Mouse (Mus musculus): Measurements from ENCODE around the gene Zfp605. TPM values are rescaled to one million over a fixed set of nuclear protein-coding genes. Genes with fewer than 3 reads are reported as not detected.
"Not testable (repeated sequence)": the region's sequence is repeated elsewhere in the genome, so short reads cannot be mapped to it uniquely, and the experiment has no call there.

The Zfp605 gene
- 2.9 and 3.2 TPM in 2 replicates for polyA plus RNA-seq (2015; fragmentation: Nextera tagmentation; extraction: Ambion mirVana)

DNA sequence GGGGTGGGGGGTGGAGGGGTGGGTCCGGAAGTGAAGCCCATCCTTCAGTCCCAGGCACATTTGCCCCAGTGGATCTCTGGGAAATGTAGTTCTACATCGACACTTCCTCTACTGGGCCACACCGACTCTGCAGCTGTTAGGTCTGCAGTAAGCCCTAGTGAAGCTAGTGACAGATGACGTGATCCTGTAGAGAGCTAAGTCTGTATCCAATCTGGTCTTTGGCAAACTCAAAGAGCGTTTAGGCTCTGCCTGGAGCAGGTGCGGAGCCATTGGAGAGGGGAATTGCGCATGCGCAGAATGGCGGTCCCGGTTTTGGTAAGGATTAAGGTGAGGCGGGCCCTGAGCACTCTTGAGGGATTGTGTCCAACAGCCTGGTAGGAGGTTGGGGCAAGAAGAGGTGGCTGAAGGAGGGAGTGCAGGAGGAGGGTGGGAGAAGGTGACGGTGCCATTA lies at the start of gene Zfp605:
Zfp605 (plus strand) TSS at position 102 of the 451 bp plus-strand sequence.
- peak within 1 kb of the TSS; percentile 88 for H3K27ac ChIP-seq
- peak within 1 kb of the TSS; percentile 88 for H3K4me2 ChIP-seq
- 0% methylated on average over 12 of the region's 12 CpGs for whole genome bisulfite sequencing
- H3K4me3 ChIP-seq, result peak within 1 kb of the TSS; percentile 70
- no peaks in the 10 kb centered on the region for H3K27me3 ChIP-seq
- H3K4me1 ChIP-seq (replicated peaks), result peaks cover 16% of the 10 kb centered on the region
- peak within 1 kb of the TSS; percentile 65 for H3K9ac ChIP-seq
- peak; percentile 42 for ATAC-seq (replicated peaks; ENCODE audit: insufficient number of reproducible peaks, insufficient read depth, low FRiP score, low read depth)
- no peaks in the 10 kb centered on the region for H3K9me3 ChIP-seq (replicated peaks)
- peaks cover 36% of the 10 kb centered on the region for H3K36me3 ChIP-seq

DNA sequence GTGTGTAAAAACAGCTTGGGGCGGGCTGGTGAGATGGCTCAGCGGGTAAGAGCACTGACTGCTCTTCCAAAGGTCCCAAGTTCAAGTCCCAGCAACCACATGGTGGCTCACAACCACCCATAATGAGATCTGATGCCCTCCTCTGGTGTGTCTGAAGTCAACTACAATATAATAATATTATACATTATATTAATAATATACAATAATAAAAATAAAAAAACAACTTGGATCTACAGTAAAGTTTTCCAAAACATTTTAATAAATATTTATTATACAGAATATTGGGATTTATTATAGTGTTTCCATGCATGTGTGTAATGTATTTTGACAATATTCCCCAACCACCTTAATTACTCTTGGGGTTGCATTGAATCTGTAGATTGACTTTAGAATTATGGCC lies 37.5 kb upstream of the Zfp605 start, which contains the start of gene Gm17655:
Gm17655 (minus strand) TSS at position 101 of the 400 bp plus-strand sequence.
- not testable (repeated sequence) for H3K9ac ChIP-seq; H3K27me3 ChIP-seq; H3K4me3 ChIP-seq; H3K36me3 ChIP-seq; H3K4me2 ChIP-seq; H3K4me1 ChIP-seq (replicated peaks); H3K27ac ChIP-seq; ATAC-seq (replicated peaks; ENCODE audit: insufficient number of reproducible peaks, insufficient read depth, low FRiP score, low read depth)
- H3K9me3 ChIP-seq (replicated peaks), result peaks cover 22% of the 10 kb centered on the region
- WGBS, result 88% methylated on average over 2 of the region's 2 CpGs

DNA sequence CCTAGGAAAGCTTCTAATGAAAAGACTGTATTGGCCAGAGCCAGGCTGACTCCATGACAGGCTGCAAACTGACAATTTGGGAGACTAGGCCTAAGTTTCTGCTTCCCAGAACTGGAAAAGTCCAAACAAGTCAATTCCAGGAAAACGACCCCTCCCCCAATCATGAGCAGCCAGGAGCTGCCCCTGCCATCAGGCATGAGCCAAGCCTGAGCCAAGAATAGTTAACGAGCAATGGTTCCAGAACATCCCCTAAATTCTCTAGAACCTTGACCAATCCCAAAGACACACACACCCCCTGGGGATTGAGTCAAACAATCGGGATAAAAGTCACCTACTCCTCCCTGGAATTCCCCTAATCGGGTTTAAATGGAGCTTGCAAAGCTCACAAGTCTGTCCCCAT lies 26.9 kb upstream of the Zfp605 start:
- Histone ChIP-seq H3K4me1 (replicated peaks) (no peaks in the 10 kb centered on the region), H3K9ac (no peak overlapping the region), H3K4me2 (no peak overlapping the region), H3K4me3 (no peak overlapping the region), H3K27ac (no peak overlapping the region), H3K36me3 (no peaks in the 10 kb centered on the region), H3K9me3 (replicated peaks) (peaks cover 19% of the 10 kb centered on the region), H3K27me3 (no peaks in the 10 kb centered on the region)
- 74% methylated on average over 4 of the region's 4 CpGs for WGBS
- no peak for ATAC-seq (replicated peaks; ENCODE audit: insufficient number of reproducible peaks, insufficient read depth, low FRiP score, low read depth)

DNA sequence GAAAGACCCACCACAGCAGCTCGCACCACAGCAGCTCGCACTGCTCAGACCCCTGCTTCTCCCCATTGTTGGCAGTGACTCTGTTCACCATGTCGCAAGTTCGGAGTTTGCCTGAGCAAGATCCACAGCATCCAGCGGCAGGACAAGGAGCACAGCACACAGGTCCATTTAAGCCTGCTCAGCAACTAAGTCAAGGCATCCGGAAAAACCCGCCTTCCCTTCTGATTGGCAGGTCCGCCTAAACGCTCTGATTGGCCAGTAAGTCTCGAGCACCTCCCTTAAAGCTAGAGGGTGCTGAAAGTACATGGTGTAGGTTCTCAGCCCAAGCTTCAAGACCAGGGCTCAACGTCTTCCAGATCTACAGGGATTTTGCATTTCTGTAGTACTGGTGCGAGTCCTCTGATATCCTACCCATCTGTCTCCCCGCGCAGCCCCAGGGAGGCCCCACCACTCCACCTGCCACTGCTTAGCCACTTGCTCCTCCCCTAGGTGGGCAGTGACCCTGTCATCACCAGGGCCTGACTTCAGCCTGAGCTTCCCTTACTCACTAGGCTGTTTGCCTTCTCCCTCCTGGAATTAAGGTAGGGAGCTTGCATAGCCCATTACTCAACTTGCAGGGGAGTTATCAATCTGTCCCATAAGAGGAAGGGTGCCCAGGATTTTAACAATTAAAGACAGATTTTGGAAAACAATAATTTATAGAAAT lies 23.6 kb upstream of the Zfp605 start:
- no peak for ATAC-seq (replicated peaks; ENCODE audit: insufficient number of reproducible peaks, insufficient read depth, low FRiP score, low read depth)
- no peaks in the 10 kb centered on the region for H3K9me3 ChIP-seq (replicated peaks)
- no peak overlapping the region for H3K4me2 ChIP-seq
- WGBS, result 32% methylated on average over 14 of the region's 14 CpGs
- H3K4me3 ChIP-seq, result no peak overlapping the region
- no peaks in the 10 kb centered on the region for H3K27me3 ChIP-seq
- no peaks in the 10 kb centered on the region for H3K4me1 ChIP-seq (replicated peaks)
- H3K36me3 ChIP-seq, result no peaks in the 10 kb centered on the region
- no peak overlapping the region for H3K27ac ChIP-seq
- H3K9ac ChIP-seq, result no peak overlapping the region

DNA sequence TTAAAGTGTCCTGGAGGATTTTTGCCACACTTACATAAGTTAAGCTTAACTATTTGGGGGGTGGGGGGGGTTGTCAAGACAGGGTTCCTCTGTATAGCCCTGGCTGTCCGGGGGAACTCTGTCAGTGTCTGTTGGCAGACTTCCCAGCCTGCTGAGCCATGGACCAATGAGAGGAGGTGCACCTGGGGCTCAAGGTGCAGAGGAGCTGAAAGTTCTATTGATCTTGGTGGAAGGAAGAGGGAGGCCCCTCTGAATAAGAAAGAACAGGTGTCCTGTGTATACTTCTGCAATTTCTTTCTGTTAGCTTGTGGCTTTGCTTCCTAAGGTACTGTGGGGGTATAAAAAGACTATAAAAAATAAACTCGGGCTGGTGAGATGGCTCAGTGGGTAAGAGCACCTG lies 18.3 kb upstream of the Zfp605 start:
- H3K4me2 ChIP-seq, result no peak overlapping the region
- H3K9me3 ChIP-seq (replicated peaks), result no peaks in the 10 kb centered on the region
- H3K36me3 ChIP-seq, result no peaks in the 10 kb centered on the region
- H3K9ac ChIP-seq, result no peak overlapping the region
- H3K4me1 ChIP-seq (replicated peaks), result peaks cover 9% of the 10 kb centered on the region; the same call in 1 of the 2 replicates
- ATAC-seq (replicated peaks; ENCODE audit: insufficient number of reproducible peaks, insufficient read depth, low FRiP score, low read depth), result no peak
- no peak overlapping the region for H3K27ac ChIP-seq
- 55% methylated on average over 2 of the region's 2 CpGs for WGBS
- no peaks in the 10 kb centered on the region for H3K27me3 ChIP-seq
- no peak overlapping the region for H3K4me3 ChIP-seq

DNA sequence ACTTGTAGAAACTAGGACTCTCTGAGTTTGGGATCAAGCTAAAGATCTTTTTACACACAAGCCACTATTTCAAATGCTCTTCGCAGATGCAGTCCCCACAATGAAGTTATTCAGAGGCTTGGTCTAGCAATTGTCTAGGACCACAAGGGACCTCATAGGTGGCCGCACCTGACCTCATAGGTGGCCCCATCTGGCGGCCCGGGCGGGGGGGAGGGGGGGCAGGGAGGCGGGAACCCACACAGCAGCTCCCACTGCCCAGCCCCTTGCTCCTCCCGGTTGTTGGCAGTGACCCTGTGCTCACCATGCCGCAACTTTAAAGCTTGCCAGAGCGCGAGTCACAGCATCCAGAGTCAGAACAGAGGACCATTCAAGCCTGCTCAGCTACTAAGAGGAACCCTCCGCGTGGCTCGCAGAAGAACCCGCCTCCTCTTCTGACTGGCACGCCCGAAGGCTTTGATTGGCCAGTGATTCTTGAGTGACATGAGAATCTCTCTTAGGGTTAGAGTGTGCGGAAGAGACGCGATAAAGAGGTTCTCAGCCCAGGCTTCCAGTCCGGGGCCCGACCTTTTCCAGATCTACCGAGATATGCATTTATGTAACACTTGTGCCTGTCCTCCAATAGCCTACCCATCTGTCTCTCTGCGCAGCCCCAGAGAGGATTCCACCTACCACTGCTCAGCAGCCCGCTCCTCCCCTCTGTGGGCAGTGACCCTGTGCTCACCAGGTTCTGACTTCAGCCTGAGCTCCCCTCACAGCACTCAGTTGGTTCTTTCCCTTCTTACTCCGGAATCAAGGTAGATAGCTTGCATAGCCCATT lies 15.7 kb upstream of the Zfp605 start, which contains the start of gene Gm35315:
Gm35315 (minus strand) TSS at position 391 of the 817 bp plus-strand sequence.
- no peaks in the 10 kb centered on the region for H3K9me3 ChIP-seq (replicated peaks)
- peaks cover 9% of the 10 kb centered on the region; the same call in 1 of the 2 replicates for H3K4me1 ChIP-seq (replicated peaks)
- H3K36me3 ChIP-seq, result no peaks in the 10 kb centered on the region
- peak within 1 kb of the TSS; percentile 88 for H3K4me2 ChIP-seq
- ATAC-seq (replicated peaks; ENCODE audit: insufficient number of reproducible peaks, insufficient read depth, low FRiP score, low read depth), result peak; percentile 88
- H3K27me3 ChIP-seq, result no peaks in the 10 kb centered on the region
- WGBS, result 1% methylated on average over 25 of the region's 25 CpGs
- peak within 1 kb of the TSS; percentile 56 for H3K4me3 ChIP-seq
- peak within 1 kb of the TSS; percentile 13; the same call in 1 of the 2 replicates for H3K27ac ChIP-seq
- H3K9ac ChIP-seq, result peak within 1 kb of the TSS; percentile 50

DNA sequence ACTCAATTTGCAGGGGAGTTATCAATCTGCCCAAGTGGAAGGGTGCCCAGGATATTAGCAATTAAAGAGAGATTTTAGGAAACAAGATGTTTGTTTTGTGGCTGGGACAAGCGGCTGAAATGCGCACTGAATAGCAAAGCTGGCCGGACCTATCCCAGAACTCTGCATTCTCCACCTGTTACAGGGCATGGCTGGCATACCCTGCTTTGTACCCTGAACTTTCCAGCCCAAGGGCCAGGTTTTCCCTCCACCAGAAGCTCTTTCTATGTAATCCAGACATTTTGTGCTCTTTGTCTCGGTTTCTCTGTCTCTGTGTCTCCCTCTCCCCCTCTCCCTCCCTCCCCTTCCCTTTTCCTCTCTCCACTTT lies 15.1 kb upstream of the Zfp605 start:
- no peaks in the 10 kb centered on the region for H3K36me3 ChIP-seq
- H3K4me3 ChIP-seq, result peak overlapping the region; percentile 56
- peak overlapping the region; percentile 13; the same call in 1 of the 2 replicates for H3K27ac ChIP-seq
- no peak for ATAC-seq (replicated peaks; ENCODE audit: insufficient number of reproducible peaks, insufficient read depth, low FRiP score, low read depth)
- H3K9ac ChIP-seq, result peak overlapping the region; percentile 50
- H3K9me3 ChIP-seq (replicated peaks), result no peaks in the 10 kb centered on the region
- no peaks in the 10 kb centered on the region for H3K27me3 ChIP-seq
- peaks cover 9% of the 10 kb centered on the region; the same call in 1 of the 2 replicates for H3K4me1 ChIP-seq (replicated peaks)
- peak overlapping the region; percentile 88 for H3K4me2 ChIP-seq
- WGBS, result 5% methylated on average over 4 of the region's 4 CpGs

DNA sequence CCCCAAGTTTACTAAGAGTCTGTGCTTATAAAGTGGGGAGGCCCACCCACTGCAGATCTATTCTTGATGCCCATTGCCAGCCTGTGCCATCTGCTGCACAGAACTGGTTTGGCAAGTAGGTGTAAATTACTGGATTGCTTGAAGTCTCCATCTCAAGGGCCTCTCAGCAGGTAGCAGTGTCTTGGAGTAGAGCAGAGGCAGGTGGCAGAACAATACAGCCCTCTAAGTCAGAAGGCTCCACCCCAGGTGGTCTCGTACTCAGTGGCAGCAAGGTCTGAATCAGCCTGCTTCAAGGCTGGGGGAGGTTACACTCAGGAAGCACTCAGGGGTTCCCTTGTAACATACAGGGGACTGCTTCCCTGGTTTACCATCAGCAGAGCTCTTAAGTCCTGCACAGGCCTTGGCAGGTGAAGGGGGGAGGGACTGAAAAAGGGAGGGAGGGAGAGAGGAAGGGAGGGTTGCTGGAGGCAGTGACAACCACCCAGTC lies 10.9 kb upstream of the Zfp605 start:
- H3K27ac ChIP-seq, result no peak overlapping the region
- no peak for ATAC-seq (replicated peaks; ENCODE audit: insufficient number of reproducible peaks, insufficient read depth, low FRiP score, low read depth)

DNA sequence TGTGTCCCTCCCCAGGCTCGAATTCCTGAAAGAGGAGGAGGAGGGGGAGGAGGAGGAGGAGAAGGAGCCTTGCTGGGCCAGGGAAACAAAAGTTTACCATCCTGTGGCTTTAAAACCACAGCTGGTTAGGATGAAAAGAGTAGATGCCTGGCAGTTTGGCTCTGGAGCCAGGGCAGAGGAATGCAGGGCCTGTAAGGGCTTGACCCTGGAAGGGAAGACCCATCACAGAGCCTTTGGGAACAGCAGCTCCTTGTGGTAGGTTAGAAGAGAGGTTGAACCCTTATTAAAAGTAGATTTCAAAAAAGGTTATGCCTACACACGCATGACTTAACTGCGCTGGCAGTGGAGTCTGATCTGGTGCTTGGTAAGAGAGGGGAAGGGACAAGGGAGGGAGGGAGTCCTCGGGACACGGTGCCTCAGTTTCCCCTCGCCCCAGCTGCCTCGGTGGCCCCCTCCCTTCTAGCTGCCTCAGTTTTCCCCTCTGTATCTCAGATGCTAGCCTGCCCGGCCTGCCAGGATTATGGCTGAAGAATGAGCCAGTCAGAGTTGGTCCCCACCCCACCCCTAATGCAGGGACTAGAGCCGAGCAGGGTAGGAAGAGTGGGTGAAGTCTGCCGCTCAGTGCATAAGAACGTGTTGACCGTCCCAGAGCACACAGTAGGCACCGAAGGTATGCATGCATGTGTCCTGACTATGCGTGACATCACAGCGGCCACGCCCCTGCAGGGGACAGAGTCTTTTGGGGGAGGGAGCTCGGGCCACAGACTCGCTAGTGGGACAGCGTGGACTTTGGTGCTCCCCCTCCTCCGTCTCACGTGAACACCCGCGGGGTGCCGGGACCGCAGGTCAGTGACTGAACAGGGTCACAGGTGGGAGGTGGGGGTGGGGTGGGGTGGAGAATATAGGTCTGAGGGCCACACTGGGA lies 10.0 kb upstream of the Zfp605 start, which contains the start of gene Plcxd1:
Plcxd1 (plus strand) TSS at position 314 of the 925 bp plus-strand sequence.
- H3K27ac ChIP-seq, result peak within 1 kb of the TSS; percentile 20; the same call in 1 of the 2 replicates
- peaks cover 26% of the 10 kb centered on the region for H3K36me3 ChIP-seq
- no peaks in the 10 kb centered on the region for H3K9me3 ChIP-seq (replicated peaks)
- peak within 1 kb of the TSS; percentile 79 for H3K4me2 ChIP-seq
- H3K4me3 ChIP-seq, result peak within 1 kb of the TSS; percentile 42
- no peak for ATAC-seq (replicated peaks; ENCODE audit: insufficient number of reproducible peaks, insufficient read depth, low FRiP score, low read depth)
- H3K4me1 ChIP-seq (replicated peaks), result peaks cover 24% of the 10 kb centered on the region
- H3K9ac ChIP-seq, result peak within 1 kb of the TSS; percentile 6; the same call in 1 of the 2 replicates
- 7% methylated on average over 25 of the region's 25 CpGs for WGBS
- peaks cover 6% of the 10 kb centered on the region; the same call in 1 of the 2 replicates for H3K27me3 ChIP-seq

More for the DNA sequence above, 10.9 kb upstream of the Zfp605 start:
- 33% methylated on average over 1 of the region's 1 CpGs for WGBS
- H3K36me3 ChIP-seq, result peaks cover 17% of the 10 kb centered on the region
- H3K4me1 ChIP-seq (replicated peaks), result peaks cover 30% of the 10 kb centered on the region
- H3K9me3 ChIP-seq (replicated peaks), result no peaks in the 10 kb centered on the region
- H3K4me3 ChIP-seq, result no peak overlapping the region
- H3K27me3 ChIP-seq, result peaks cover 6% of the 10 kb centered on the region; the same call in 1 of the 2 replicates
- H3K9ac ChIP-seq, result no peak overlapping the region
- H3K4me2 ChIP-seq, result no peak overlapping the region

DNA sequence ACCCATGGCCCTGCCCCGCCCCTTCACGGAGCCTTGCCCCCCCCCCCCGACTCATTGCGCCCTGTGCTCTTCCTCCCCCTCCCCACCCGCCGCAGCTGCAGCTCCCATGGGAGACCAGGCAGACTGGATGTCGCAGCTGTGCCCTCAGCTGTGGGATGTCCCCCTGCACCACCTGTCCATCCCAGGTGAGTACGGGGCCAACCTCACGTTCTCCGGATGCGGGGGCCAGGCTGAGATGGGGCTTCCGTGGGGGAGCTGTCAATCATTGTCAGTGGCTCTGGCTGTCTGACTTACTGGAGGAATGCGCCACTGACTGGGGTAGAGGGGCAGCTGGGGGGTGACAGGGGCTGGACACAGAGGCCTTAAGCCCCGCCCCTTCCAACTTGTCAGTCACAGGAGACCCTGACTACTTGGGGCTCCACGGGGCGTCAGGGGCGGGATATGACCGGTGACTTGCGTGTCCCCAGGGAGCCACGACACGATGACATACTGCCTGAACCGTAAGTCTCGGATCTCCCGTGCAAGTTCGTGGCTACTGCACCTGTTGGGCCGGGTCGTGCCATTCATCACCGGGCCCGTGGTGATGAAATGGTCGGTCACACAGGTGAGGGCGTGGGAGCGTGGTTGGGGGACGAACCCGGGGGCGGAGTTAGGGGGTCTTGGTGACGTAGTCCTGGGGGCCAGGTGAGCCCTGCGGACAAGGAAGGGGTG lies 8.8 kb upstream of the Zfp605 start:
- Histone ChIP-seq H3K4me3 (peak overlapping the region; percentile 42), H3K4me2 (peak overlapping the region; percentile 79), H3K4me1 (replicated peaks) (peaks cover 23% of the 10 kb centered on the region), H3K36me3 (peaks cover 38% of the 10 kb centered on the region), H3K9ac (peak overlapping the region; percentile 6; the same call in 1 of the 2 replicates), H3K9me3 (replicated peaks) (no peaks in the 10 kb centered on the region), H3K27me3 (peaks cover 6% of the 10 kb centered on the region; the same call in 1 of the 2 replicates), H3K27ac (no peak overlapping the region)
- peak; percentile 29 for ATAC-seq (replicated peaks; ENCODE audit: insufficient number of reproducible peaks, insufficient read depth, low FRiP score, low read depth)
- under 1% methylated on average over 33 of the region's 37 CpGs for WGBS
